Mouse (Mus musculus): ENCODE measurements around the gene Tap1. TPM values are rescaled to one million over a fixed set of nuclear protein-coding genes. Genes with fewer than 3 reads are reported as not detected.

The Tap1 gene
- polyA plus RNA-seq, 1 experiment from 2014 or later = 3.0 TPM

DNA sequence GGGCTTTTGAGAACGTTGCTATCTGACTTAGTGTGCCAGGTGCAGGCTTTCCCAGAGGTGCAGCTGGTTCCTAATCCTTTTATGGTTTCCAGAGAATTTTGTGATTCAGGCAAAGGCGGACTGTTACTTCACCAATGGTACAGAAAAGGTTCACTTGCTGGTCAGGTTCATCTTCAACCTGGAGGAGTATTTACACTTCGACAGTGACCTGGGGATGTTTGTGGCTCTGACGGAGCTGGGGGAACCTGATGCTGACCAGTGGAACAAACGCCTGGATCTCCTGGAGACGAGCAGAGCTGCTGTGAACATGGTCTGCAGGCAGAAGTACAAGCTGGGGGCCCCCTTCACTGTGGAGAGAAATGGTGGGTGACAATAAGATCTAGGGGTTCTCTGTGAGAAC lies 53.6 kb downstream of the Tap1 start:
- 0 out of 2 replicates have a peak, but pooled peaks cover 2% of the 10 kb centered on the region for H3K9me3 ChIP-seq
- no peak overlapping the region for H3K4me3 ChIP-seq
- no peaks in the 10 kb centered on the region for H3K36me3 ChIP-seq
- no peak overlapping the region for H3K9ac ChIP-seq
- no peak overlapping the region for H3K4me2 ChIP-seq
- no peaks in the 10 kb centered on the region for H3K4me1 ChIP-seq (replicated peaks)
- no peak overlapping the region for H3K27ac ChIP-seq (replicated peaks)
- ATAC-seq (ENCODE audit: low FRiP score, low read depth) = no peak
- H3K27me3 ChIP-seq = no peaks in the 10 kb centered on the region
- WGBS = 83% methylated on average over 6 of the region's 6 CpGs

DNA sequence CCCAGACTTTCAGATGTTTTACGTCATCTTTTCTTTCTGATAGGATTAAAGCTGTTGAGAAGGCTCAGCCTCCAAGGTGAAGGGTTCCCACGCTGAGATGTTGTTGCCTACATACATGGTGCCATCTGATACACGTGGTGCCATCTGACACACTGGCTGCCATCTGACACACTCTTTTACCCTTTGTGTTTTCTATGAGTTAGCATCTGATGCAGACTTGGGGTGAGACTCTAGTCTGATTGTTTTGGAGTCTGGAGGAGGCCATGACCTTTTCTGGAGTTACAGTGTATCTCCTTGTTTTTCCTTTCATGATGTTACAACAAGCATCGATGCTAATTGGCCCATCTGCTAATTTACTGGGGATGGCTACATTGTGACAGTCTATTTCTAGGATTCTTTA lies 57.3 kb downstream of the Tap1 start:
- 82% methylated on average over 4 of the region's 4 CpGs for WGBS
- Histone ChIP-seq H3K9ac (no peak overlapping the region), H3K9me3 (0 out of 2 replicates have a peak, but pooled peaks cover 2% of the 10 kb centered on the region), H3K4me1 (replicated peaks) (no peaks in the 10 kb centered on the region), H3K27ac (replicated peaks) (no peak overlapping the region), H3K4me2 (no peak overlapping the region), H3K36me3 (no peaks in the 10 kb centered on the region), H3K4me3 (no peak overlapping the region), H3K27me3 (no peaks in the 10 kb centered on the region)
- ATAC-seq (ENCODE audit: low FRiP score, low read depth) = no peak

Other genes starting within 250 kb of the Tap1 start
- 172 and 185 TPM in 2 replicates for gene Pfdn6, start 247.2 kb upstream of the Tap1 start, polyA plus RNA-seq (2015; fragmentation: Nextera tagmentation; extraction: Ambion mirVana)
- 24.3 and 26.5 TPM in 2 replicates for gene Wdr46, start 246.9 kb upstream of the Tap1 start, polyA plus RNA-seq (2015; fragmentation: Nextera tagmentation; extraction: Ambion mirVana)
- gene B3galt4, start 236.1 kb upstream of the Tap1 start, polyA plus RNA-seq (2015; fragmentation: Nextera tagmentation; extraction: Ambion mirVana) = 12.8 and 14.1 TPM in 2 replicates
- gene Vps52, start 231.7 kb upstream of the Tap1 start, polyA plus RNA-seq (2015; fragmentation: Nextera tagmentation; extraction: Ambion mirVana) = 74.8 and 76.6 TPM in 2 replicates
- gene Rps18, start 231.6 kb upstream of the Tap1 start, polyA plus RNA-seq (2015; fragmentation: Nextera tagmentation; extraction: Ambion mirVana) = 701 and 784 TPM in 2 replicates
- 19.5 and 25.2 TPM in 2 replicates for gene H2-K1, start 187.2 kb upstream of the Tap1 start, polyA plus RNA-seq (2015; fragmentation: Nextera tagmentation; extraction: Ambion mirVana)
- gene Ring1, start 162.9 kb upstream of the Tap1 start, polyA plus RNA-seq (2015; fragmentation: Nextera tagmentation; extraction: Ambion mirVana) = 22.1 and 24.9 TPM in 2 replicates
- gene H2-Ke6, start 159.5 kb upstream of the Tap1 start, polyA plus RNA-seq (2015; fragmentation: Nextera tagmentation; extraction: Ambion mirVana) = 64.8 and 71.9 TPM in 2 replicates
- 166 and 176 TPM in 2 replicates for gene Slc39a7, start 155.9 kb upstream of the Tap1 start, polyA plus RNA-seq (2015; fragmentation: Nextera tagmentation; extraction: Ambion mirVana)
- 57.8 and 61.1 TPM in 2 replicates for gene Rxrb, start 155.7 kb upstream of the Tap1 start, polyA plus RNA-seq (2015; fragmentation: Nextera tagmentation; extraction: Ambion mirVana)
- 4.5 and 5.4 TPM in 2 replicates for gene Col11a2, start 148.1 kb upstream of the Tap1 start, polyA plus RNA-seq (2015; fragmentation: Nextera tagmentation; extraction: Ambion mirVana)
- gene H2-Oa, start 95.2 kb upstream of the Tap1 start, polyA plus RNA-seq (2015; fragmentation: Nextera tagmentation; extraction: Ambion mirVana) = 0.14 TPM in 1 of 2 replicates, not detected in the other
- gene H2-DMa, start 68.0 kb upstream of the Tap1 start, polyA plus RNA-seq (2015; fragmentation: Nextera tagmentation; extraction: Ambion mirVana) = 19.4 and 19.8 TPM in 2 replicates
- 122 and 144 TPM in 2 replicates for gene Brd2, start 64.9 kb upstream of the Tap1 start, polyA plus RNA-seq (2015; fragmentation: Nextera tagmentation; extraction: Ambion mirVana)
- gene H2-DMb2, start 44.2 kb upstream of the Tap1 start, polyA plus RNA-seq (2015; fragmentation: Nextera tagmentation; extraction: Ambion mirVana) = 0.20 and 0.38 TPM in 2 replicates
- gene H2-DMb1, start 34.5 kb upstream of the Tap1 start, polyA plus RNA-seq (2015; fragmentation: Nextera tagmentation; extraction: Ambion mirVana) = 0.79 and 1.1 TPM in 2 replicates
- gene Psmb9, start 211 bp downstream of the Tap1 start, polyA plus RNA-seq (2015; fragmentation: Nextera tagmentation; extraction: Ambion mirVana) = 1.4 and 2.4 TPM in 2 replicates
- gene Psmb8, start 10.2 kb downstream of the Tap1 start, polyA plus RNA-seq (2015; fragmentation: Nextera tagmentation; extraction: Ambion mirVana) = 3.3 and 5.7 TPM in 2 replicates
- 2.2 and 2.3 TPM in 2 replicates for gene Tap2, start 16.0 kb downstream of the Tap1 start, polyA plus RNA-seq (2015; fragmentation: Nextera tagmentation; extraction: Ambion mirVana)
- 0.20 and 0.21 TPM in 2 replicates for gene H2-Ob, start 51.4 kb downstream of the Tap1 start, polyA plus RNA-seq (2015; fragmentation: Nextera tagmentation; extraction: Ambion mirVana)
- gene H2-Ab1, start 70.1 kb downstream of the Tap1 start, polyA plus RNA-seq (2015; fragmentation: Nextera tagmentation; extraction: Ambion mirVana) = 1.6 and 2.5 TPM in 2 replicates
- gene H2-Aa, start 100.3 kb downstream of the Tap1 start, polyA plus RNA-seq (2015; fragmentation: Nextera tagmentation; extraction: Ambion mirVana) = 0.83 and 1.2 TPM in 2 replicates
- 3.4 and 4.1 TPM in 2 replicates for gene H2-Eb1, start 118.3 kb downstream of the Tap1 start, polyA plus RNA-seq (2015; fragmentation: Nextera tagmentation; extraction: Ambion mirVana)
- gene H2-Eb2, start 138.1 kb downstream of the Tap1 start, polyA plus RNA-seq (2015; fragmentation: Nextera tagmentation; extraction: Ambion mirVana) = 0.26 TPM in 2 replicates
- gene Btnl2, start 167.3 kb downstream of the Tap1 start, polyA plus RNA-seq (2015; fragmentation: Nextera tagmentation; extraction: Ambion mirVana) = 0.05 TPM in 1 of 2 replicates, not detected in the other
- gene Btnl1, start 189.6 kb downstream of the Tap1 start, polyA plus RNA-seq (2015; fragmentation: Nextera tagmentation; extraction: Ambion mirVana) = not detected in 2 replicates
- 4.8 and 5.5 TPM in 2 replicates for gene BC051142, start 211.3 kb downstream of the Tap1 start, polyA plus RNA-seq (2015; fragmentation: Nextera tagmentation; extraction: Ambion mirVana)